Mouse (Mus musculus) limb, embryonic 13.5 days (tissue): Measurements from ENCODE around the gene Lypd6b. TPM values are rescaled to one million over a fixed set of nuclear protein-coding genes. Genes with fewer than 3 reads are reported as not detected.

Source experiments
- ATAC-seq: fragments of 200-750 bp; cut with Nextera tagmentation; 2 replicates; pipeline ENCODE4 v1.8.0; 2017; ENCODE audit warnings: low read depth, moderate number of reproducible peaks, moderate TSS enrichment; ENCODE audit not compliant: low FRiP score
- H3K27ac ChIP-seq: fragments of 300-500 bp; sonication (generic); 2 replicates; pipeline ENCODE4 v1.5.1; 2015; ENCODE audit warnings: inconsistent platforms, mild to moderate bottlenecking, moderate library complexity
- H3K27me3 ChIP-seq: fragments of 300-500 bp; sonication (generic); 2 replicates; pipeline ENCODE4 v1.6.1; 2015; ENCODE audit warnings: mild to moderate bottlenecking, inconsistent platforms
- H3K36me3 ChIP-seq: fragments of 300-500 bp; sonication (generic); 2 replicates; pipeline ENCODE4 v1.6.1; 2015; ENCODE audit warnings: inconsistent platforms, mild to moderate bottlenecking, moderate library complexity
- H3K4me1 ChIP-seq: fragments of 300-500 bp; sonication (generic); 2 replicates; pipeline ENCODE4 v1.6.1; 2015; ENCODE audit warnings: inconsistent platforms
- H3K4me2 ChIP-seq: fragments of 300-500 bp; sonication (generic); replicated peaks from 2 replicates; pipeline ENCODE4 v1.6.1; 2015; ENCODE audit warnings: inconsistent platforms, mild to moderate bottlenecking, moderate library complexity
- H3K4me3 ChIP-seq: fragments of 300-500 bp; sonication (generic); 2 replicates; pipeline ENCODE4 v1.5.1; 2015; ENCODE audit warnings: moderate library complexity, mild to moderate bottlenecking, inconsistent platforms
- H3K9ac ChIP-seq: fragments of 300-500 bp; sonication (generic); 2 replicates; pipeline ENCODE4 v1.6.1; 2015; ENCODE audit warnings: mild to moderate bottlenecking, inconsistent platforms
- H3K9me3 ChIP-seq: fragments of 300-500 bp; sonication (generic); 2 replicates; pipeline ENCODE4 v1.6.1; 2016; ENCODE audit warnings: inconsistent platforms
- WGBS: fragments of 180-500 bp; shearing (Covaris S2); methylation state at CpG from one replicate; pipeline ENCODE4 v1.1.7; 2015; 5-methylcytosine and 5-hydroxymethylcytosine counted together
- polyA plus RNA-seq: library from polyadenylated mRNA; unstranded; fragments of >200 nt; fragmentation: Nextera tagmentation; extraction: Ambion mirVana; gene quantifications from 2 replicates; pipeline ENCODE4 v1.2.1, GENCODE M21; 2015

Gene Lypd6b
- polyA plus RNA-seq, 1 experiment from 2014 or later: 9.8 TPM

DNA sequence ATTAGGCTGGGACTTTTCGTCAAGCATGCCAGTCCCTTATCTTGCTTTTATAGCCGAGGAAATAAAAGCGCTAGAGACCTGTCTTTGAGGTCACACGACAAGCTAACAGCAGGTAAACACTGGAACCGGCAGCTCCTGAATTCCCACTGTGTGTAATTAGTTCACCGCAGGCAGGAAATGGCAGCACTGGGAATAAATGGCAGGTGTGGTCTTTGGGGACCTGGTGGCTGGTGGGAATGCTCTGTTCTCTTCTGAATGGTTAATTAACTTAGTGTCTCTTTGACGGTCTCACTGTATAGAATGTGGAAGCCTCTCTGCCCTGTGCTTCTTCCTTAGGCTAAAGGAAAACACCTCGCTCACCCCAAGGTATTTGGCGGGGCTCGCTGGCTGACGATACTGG, 23.9 kb downstream of the Lypd6b start:
- Histone ChIP-seq H3K27ac (peak overlapping the region; percentile 15; the same call in 1 of the 2 replicates), H3K4me3 (no peak overlapping the region), H3K9ac (no peak overlapping the region), H3K4me1 (peaks cover 18% of the 10 kb centered on the region), H3K27me3 (0 out of 2 replicates have a peak, but pooled peaks cover 8% of the 10 kb centered on the region), H3K4me2 (peak overlapping the region; percentile 37), H3K36me3 (no peaks in the 10 kb centered on the region), H3K9me3 (no peaks in the 10 kb centered on the region)
- WGBS: 13% methylated on average over 11 of the region's 11 CpGs
- ATAC-seq: no peak

GRCm38 (mm10) chr2:49811871-49812363, 24.4 kb downstream of the Lypd6b start:
- Histone ChIP-seq H3K9me3 (no peaks in the 10 kb centered on the region), H3K27ac (peak overlapping the region; percentile 15; the same call in 1 of the 2 replicates), H3K36me3 (no peaks in the 10 kb centered on the region), H3K27me3 (0 out of 2 replicates have a peak, but pooled peaks cover 8% of the 10 kb centered on the region), H3K4me2 (peak overlapping the region; percentile 37), H3K4me3 (no peak overlapping the region), H3K9ac (no peak overlapping the region), H3K4me1 (peaks cover 16% of the 10 kb centered on the region)
- 24% methylated on average over 4 of the region's 4 CpGs for WGBS
- no peak for ATAC-seq

DNA sequence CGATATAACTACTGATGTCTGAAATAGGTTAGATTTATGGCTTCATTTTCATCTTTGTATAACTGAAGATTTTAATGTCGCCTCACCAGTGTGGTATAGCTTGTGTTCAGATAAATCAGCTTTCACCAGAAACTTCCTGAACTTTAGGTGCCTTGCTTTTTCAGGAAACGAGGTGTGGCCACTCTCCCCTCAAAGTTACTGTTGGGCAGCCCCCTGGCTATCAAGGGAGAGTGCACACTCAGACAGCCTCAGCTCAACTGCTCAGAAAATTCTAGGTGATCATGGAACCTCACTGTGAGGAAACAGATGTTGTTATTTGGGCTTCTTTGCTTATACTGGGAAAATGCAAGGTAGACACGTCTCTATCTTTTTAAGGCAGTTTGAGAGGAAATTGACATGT, 25.7 kb downstream of the Lypd6b start:
- Histone ChIP-seq H3K4me3 (no peak overlapping the region), H3K4me1 (peaks cover 16% of the 10 kb centered on the region), H3K4me2 (no peak overlapping the region), H3K27ac (no peak overlapping the region), H3K9me3 (no peaks in the 10 kb centered on the region), H3K9ac (no peak overlapping the region), H3K27me3 (0 out of 2 replicates have a peak, but pooled peaks cover 4% of the 10 kb centered on the region), H3K36me3 (no peaks in the 10 kb centered on the region)
- 56% methylated on average over 4 of the region's 4 CpGs for WGBS
- no peak for ATAC-seq

- 77% methylated on average over 6 of the region's 6 CpGs for WGBS
- no peak for ATAC-seq
- H3K9me3 ChIP-seq: no peaks in the 10 kb centered on the region
Measured at GRCm38 (mm10) chr2:49814011-49814410, 26.5 kb downstream of the Lypd6b start.

GRCm38 (mm10) chr2:49815696-49816320, 28.3 kb downstream of the Lypd6b start:
- Histone ChIP-seq H3K9me3 (no peaks in the 10 kb centered on the region), H3K4me1 (peaks cover 13% of the 10 kb centered on the region), H3K4me3 (no peak overlapping the region), H3K27me3 (0 out of 2 replicates have a peak, but pooled peaks cover 2% of the 10 kb centered on the region), H3K27ac (no peak overlapping the region), H3K9ac (no peak overlapping the region), H3K36me3 (no peaks in the 10 kb centered on the region), H3K4me2 (no peak overlapping the region)
- ATAC-seq: no peak
- WGBS: 79% methylated on average over 3 of the region's 3 CpGs

More at GRCm38 (mm10) chr2:49814011-49814410, 26.5 kb downstream of the Lypd6b start:
- H3K4me1 ChIP-seq: peaks cover 16% of the 10 kb centered on the region
- H3K27ac ChIP-seq: no peak overlapping the region
- no peak overlapping the region for H3K9ac ChIP-seq
- H3K4me2 ChIP-seq: no peak overlapping the region
- H3K4me3 ChIP-seq: no peak overlapping the region
- 0 out of 2 replicates have a peak, but pooled peaks cover 2% of the 10 kb centered on the region for H3K27me3 ChIP-seq
- no peaks in the 10 kb centered on the region for H3K36me3 ChIP-seq

GRCm38 (mm10) chr2:49816549-49816948, 29.1 kb downstream of the Lypd6b start:
- H3K27ac ChIP-seq: no peak overlapping the region
- no peak for ATAC-seq
- no peaks in the 10 kb centered on the region for H3K36me3 ChIP-seq
- peaks cover 9% of the 10 kb centered on the region for H3K4me1 ChIP-seq
- H3K9me3 ChIP-seq: no peaks in the 10 kb centered on the region
- no peak overlapping the region for H3K9ac ChIP-seq
- H3K27me3 ChIP-seq: 0 out of 2 replicates have a peak, but pooled peaks cover 2% of the 10 kb centered on the region
- 87% methylated on average over 5 of the region's 5 CpGs for WGBS
- H3K4me3 ChIP-seq: no peak overlapping the region
- no peak overlapping the region for H3K4me2 ChIP-seq

- 68% methylated on average over 3 of the region's 3 CpGs for WGBS
- H3K4me3 ChIP-seq: no peak overlapping the region
- H3K9me3 ChIP-seq: no peaks in the 10 kb centered on the region
- H3K9ac ChIP-seq: no peak overlapping the region
- no peaks in the 10 kb centered on the region for H3K36me3 ChIP-seq
- H3K4me2 ChIP-seq: no peak overlapping the region
- peaks cover 3% of the 10 kb centered on the region for H3K4me1 ChIP-seq
- no peaks in the 10 kb centered on the region for H3K27me3 ChIP-seq
- ATAC-seq: no peak
- H3K27ac ChIP-seq: no peak overlapping the region
Measured at GRCm38 (mm10) chr2:49817151-49817550, 29.7 kb downstream of the Lypd6b start.

DNA sequence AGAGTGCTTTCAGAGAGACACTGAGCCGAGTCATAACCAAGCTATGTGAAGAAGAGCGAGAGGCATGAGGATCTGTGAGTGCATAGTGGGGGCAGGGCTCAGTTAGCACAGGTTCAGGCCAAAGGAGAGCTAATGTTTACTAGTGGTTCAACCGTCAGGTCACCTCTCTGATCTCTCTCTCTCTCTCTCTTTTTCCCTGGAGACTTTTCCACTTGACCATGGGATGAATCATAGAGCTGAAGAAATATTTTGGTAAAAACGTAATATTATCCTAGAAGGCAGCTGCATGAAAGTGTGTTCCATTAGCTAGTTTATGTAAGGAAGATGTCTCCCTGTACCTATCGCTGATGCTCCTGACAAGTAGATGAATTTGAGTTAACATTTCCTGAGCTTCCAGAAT, 30.6 kb downstream of the Lypd6b start:
- no peaks in the 10 kb centered on the region for H3K36me3 ChIP-seq
- no peaks in the 10 kb centered on the region for H3K27me3 ChIP-seq
- H3K4me2 ChIP-seq: no peak overlapping the region
- 84% methylated on average over 5 of the region's 5 CpGs for WGBS
- ATAC-seq: no peak
- no peak overlapping the region for H3K27ac ChIP-seq
- H3K4me3 ChIP-seq: no peak overlapping the region
- H3K4me1 ChIP-seq: no peaks in the 10 kb centered on the region
- no peak overlapping the region for H3K9ac ChIP-seq
- H3K9me3 ChIP-seq: no peaks in the 10 kb centered on the region

DNA sequence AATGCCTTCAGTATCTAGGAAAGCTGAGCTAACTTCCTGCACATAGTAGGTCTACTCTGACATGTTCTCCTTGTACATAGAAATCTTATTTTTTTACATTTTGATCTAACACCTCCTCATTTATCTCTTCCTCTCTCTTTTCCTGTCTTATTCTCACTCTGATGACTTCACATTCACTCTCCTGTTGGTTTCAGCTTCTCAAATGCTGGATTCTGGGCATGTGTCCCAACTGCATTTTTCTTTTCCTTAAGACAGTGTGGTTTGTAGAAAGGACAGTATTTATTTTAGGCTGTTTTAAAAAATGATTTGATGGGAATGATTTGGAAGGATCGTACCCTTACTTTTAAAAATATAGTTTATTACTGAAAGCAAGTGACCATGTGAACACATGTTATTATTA, 34.8 kb downstream of the Lypd6b start:
- Histone ChIP-seq H3K9ac (no peak overlapping the region), H3K9me3 (no peaks in the 10 kb centered on the region), H3K4me1 (peaks cover 11% of the 10 kb centered on the region), H3K27me3 (no peaks in the 10 kb centered on the region), H3K27ac (no peak overlapping the region), H3K4me2 (no peak overlapping the region), H3K4me3 (no peak overlapping the region), H3K36me3 (no peaks in the 10 kb centered on the region)
- 91% methylated on average over 1 of the region's 1 CpGs for WGBS
- no peak for ATAC-seq

DNA sequence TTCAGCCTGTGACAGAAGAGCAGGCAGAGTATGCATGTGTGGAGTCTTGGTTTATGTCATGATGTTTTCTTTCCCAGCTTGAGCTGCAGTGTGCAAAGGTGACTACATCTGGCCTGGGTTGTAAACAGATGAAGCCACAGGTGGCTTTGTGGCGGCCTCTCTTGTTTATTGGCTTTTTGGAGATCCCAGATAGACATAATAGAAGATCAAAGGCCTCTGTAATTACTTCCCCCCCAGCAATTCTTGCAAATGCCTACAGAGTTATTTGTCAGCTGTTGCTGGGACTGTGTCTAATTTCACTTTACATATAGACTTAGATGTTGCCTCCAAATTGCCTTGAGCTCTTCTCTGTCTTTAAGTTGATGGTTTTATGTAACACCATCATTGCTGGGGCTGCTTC, 38.1 kb downstream of the Lypd6b start:
- no peaks in the 10 kb centered on the region for H3K36me3 ChIP-seq
- no peak for ATAC-seq
- no peak overlapping the region for H3K9ac ChIP-seq
- peaks cover 11% of the 10 kb centered on the region for H3K4me1 ChIP-seq
- 6% methylated on average over 1 of the region's 1 CpGs for WGBS
- no peak overlapping the region for H3K27ac ChIP-seq
- no peaks in the 10 kb centered on the region for H3K9me3 ChIP-seq
- H3K27me3 ChIP-seq: no peaks in the 10 kb centered on the region
- H3K4me2 ChIP-seq: no peak overlapping the region
- no peak overlapping the region for H3K4me3 ChIP-seq

DNA sequence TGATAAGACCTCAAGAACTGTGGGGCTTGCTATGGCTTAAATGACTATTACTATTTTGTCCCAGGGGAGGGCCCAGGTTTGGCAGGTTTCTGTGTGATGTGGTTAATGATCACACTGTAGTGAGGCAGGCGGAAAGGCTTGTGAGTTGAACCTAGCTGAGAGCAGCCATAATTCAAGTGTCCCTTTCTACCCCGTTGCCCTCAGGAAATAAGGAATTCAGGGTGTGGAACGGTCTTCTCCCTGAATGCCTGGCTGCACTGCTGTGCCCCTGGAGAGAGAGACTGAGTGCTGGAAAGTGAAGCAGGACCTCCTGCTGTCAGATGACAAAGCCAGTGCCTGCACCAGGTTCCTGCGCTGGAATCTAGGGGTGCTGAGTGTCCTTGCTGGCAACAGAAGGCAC, 40.3 kb downstream of the Lypd6b start:
- H3K27ac ChIP-seq: no peak overlapping the region
- no peaks in the 10 kb centered on the region for H3K36me3 ChIP-seq
- no peak overlapping the region for H3K4me3 ChIP-seq
- H3K27me3 ChIP-seq: no peaks in the 10 kb centered on the region
- no peak overlapping the region for H3K4me2 ChIP-seq
- 33% methylated on average over 4 of the region's 4 CpGs for WGBS
- ATAC-seq: no peak
- H3K4me1 ChIP-seq: peaks cover 11% of the 10 kb centered on the region
- no peak overlapping the region for H3K9ac ChIP-seq
- H3K9me3 ChIP-seq: no peaks in the 10 kb centered on the region

GRCm38 (mm10) chr2:49830369-49830768, 42.9 kb downstream of the Lypd6b start:
- WGBS: 92% methylated on average over 3 of the region's 3 CpGs
- Histone ChIP-seq H3K27me3 (no peaks in the 10 kb centered on the region), H3K9ac (no peak overlapping the region)

More at GRCm38 (mm10) chr2:49830369-49830768, 42.9 kb downstream of the Lypd6b start:
- H3K9me3 ChIP-seq: no peaks in the 10 kb centered on the region
- H3K4me2 ChIP-seq: no peak overlapping the region
- H3K4me1 ChIP-seq: peaks cover 8% of the 10 kb centered on the region
- no peak overlapping the region for H3K4me3 ChIP-seq
- no peak for ATAC-seq
- no peak overlapping the region for H3K27ac ChIP-seq
- H3K36me3 ChIP-seq: no peaks in the 10 kb centered on the region
